Mouse (Mus musculus) splenic B cell, adult 2 months (primary cell): ENCODE measurements around the gene Vmn1r211.
"Not testable (repeated sequence)": the region's sequence is repeated elsewhere in the genome, so short reads cannot be mapped to it uniquely, and the experiment has no call there.

Experiments
- DNase-seq: peaks from one replicate; pipeline ENCODE4 v3.0.0-alpha.2; 2011; ENCODE audit warnings: low read depth, low spot score
- H3K27me3 ChIP-seq: 2 replicates; pipeline ENCODE4 v1.6.1; 2012; ENCODE audit warnings: mild to moderate bottlenecking, low read length, moderate library complexity, mixed read lengths; ENCODE audit not compliant: control insufficient read depth, poor library complexity, insufficient read depth, severe bottlenecking
- H3K36me3 ChIP-seq: 2 replicates; pipeline ENCODE4 v1.6.1; 2012; ENCODE audit warnings: mild to moderate bottlenecking, low read length, moderate library complexity, mixed read lengths; ENCODE audit not compliant: control insufficient read depth, poor library complexity, insufficient read depth, severe bottlenecking

The Vmn1r211 gene

DNA sequence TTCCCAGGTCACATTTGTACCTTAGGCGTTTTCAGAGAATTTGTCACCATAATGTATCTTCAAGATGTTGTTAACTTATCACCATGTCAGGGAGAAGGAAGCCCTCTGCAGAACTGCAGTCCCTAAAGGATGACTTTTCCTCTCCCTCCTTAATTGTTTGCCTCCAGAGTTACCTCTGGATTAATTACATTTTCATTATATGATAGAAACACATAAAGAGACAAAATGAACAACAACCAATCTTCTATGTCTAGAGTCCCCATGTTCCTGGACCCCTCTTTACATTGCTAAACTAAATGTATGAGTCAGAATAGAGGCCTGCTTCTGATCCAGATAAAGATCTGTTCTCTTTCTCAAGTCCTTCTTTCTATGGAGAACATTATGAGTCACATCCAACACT is at the start of gene Vmn1r211:
Gene Vmn1r211, minus strand, starts transcription at position 101 of the 400 bp plus-strand sequence.
- H3K27me3 ChIP-seq = no peaks in the 10 kb centered on the region
- DNase-seq = no peak
- H3K36me3 ChIP-seq = no peaks in the 10 kb centered on the region

DNA sequence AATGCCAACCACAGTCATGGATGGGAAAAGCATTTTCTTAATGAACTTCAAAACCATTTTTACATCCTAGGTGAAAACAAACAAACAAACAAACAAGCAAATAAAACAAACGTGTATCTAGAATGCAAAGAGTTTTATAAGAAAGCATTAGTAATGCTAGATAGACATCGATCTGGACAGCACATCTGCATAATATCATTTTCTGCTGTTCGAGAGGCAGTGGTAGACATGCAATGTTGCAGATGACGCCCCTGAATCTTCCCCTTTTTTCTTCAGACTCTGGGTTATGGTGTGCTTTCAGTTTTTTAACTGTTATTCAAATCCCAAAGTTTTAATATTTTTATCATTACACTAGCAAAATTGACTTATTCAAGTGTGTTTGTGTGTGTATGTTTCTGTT is 26.7 kb upstream of the Vmn1r211 start, which contains the start of gene Vmn1r212:
Gene Vmn1r212, minus strand, starts transcription at position 101 of the 400 bp plus-strand sequence.
- H3K36me3 ChIP-seq = no peaks in the 10 kb centered on the region
- DNase-seq = no peak
- H3K27me3 ChIP-seq = no peaks in the 10 kb centered on the region

DNA sequence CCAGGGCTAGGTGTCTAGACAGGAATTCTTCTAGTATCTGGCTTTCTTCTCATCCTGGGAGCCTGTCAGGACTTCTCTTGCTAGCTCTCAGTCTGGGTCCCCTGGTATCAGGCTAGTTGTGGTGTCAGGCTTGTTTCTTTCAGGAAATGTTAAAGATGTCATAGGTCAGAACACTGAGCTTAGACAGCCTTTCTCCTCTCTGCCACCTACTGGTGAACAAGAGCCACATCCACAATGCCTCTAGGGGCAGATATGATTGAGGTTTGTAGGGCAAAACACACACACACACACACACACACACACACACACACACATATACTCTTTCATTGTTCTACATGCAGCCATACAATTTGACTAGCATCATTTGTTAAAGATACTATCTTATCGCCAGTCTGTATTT is 21.9 kb upstream of the Vmn1r211 start:
- Histone ChIP-seq H3K36me3 (no peaks in the 10 kb centered on the region), H3K27me3 (no peaks in the 10 kb centered on the region)
- no peak for DNase-seq

DNA sequence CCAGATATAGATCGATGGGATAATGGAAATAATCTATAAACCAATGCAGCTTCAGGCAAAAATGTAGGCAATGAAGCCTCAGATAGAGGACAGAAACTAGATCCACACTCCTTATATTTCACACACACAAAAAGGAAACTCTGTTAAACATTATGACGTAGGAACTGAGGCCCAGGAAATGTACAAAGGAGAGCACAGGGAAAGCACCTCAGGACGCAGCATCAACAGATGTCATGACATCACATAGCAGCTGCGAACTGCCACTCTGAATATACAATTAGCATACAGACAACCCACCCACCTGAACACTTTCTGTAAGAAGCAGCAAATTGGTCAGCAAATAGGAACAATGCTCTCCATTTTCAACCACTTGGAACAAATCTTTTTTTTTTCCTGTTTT is 2.6 kb downstream of the Vmn1r211 start:
- no peak for DNase-seq
- no peaks in the 10 kb centered on the region for H3K27me3 ChIP-seq
- no peaks in the 10 kb centered on the region for H3K36me3 ChIP-seq

DNA sequence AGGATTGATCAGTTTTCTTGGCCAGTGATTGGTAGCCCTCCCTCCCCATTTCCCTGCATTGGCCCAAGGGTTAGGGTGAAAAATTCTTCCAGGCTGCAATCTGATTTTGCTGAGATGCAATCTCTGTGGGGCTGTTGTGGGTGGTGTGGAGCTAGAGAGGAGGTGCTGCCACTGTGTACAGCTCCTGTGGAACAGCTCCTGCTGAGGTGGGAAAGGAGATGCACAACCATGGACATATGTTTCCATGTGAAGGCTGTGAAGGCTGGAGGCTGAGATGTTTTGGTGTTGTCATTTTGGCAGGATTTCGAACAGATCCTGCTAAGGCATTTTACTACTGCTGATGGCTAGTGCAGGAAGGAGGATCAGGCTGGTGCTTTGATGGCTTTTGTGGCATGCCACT is 10.6 kb downstream of the Vmn1r211 start:
- H3K36me3 ChIP-seq = no peaks in the 10 kb centered on the region
- no peak for DNase-seq
- no peaks in the 10 kb centered on the region for H3K27me3 ChIP-seq

DNA sequence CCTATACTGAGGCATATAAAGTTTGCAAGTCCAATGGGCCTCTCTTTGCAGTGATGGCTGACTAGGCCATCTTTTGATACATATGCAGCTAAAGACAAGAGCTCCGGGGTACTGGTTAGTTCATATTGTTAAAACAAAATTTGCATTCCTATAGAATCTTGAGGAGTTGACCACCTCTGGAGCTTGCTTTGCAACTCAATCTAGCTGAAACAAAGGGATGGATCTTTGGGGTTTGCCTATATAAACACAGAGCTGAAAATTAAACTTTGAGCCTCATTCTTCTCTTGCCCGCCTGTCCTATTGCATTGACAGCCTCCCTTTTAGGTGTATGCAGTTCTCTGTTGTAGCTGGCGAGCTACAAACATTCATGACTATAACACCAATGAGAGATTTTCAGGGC is 13.1 kb downstream of the Vmn1r211 start:
- H3K27me3 ChIP-seq, DNase-seq: not testable (repeated sequence)

DNA sequence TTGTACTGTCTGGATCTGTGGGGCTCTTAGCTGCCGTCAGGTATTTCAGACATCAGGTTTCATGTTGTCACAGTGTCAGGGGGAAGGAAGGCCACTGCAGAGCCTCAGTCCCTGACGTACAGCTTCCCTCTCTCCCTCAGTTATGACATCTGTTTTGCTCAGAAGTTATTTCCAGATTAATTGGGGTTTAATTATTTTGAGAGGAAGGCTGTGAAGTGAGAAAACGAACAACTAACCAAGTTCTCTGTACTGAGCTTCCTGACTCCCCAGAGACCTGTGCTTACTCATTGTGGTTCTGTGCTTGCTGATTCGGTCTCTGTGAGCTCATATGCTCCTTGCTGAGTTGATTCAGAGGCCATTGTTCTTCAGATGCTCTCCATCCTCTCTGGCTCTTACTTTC is 26.1 kb downstream of the Vmn1r211 start, which contains the start of gene Vmn1r210:
Gene Vmn1r210, minus strand, starts transcription at position 101 of the 400 bp plus-strand sequence.
- H3K27me3 ChIP-seq = no peaks in the 10 kb centered on the region
- no peak for DNase-seq
- no peaks in the 10 kb centered on the region for H3K36me3 ChIP-seq

More for the DNA sequence above, 13.1 kb downstream of the Vmn1r211 start:
- H3K36me3 ChIP-seq = not testable (repeated sequence)

DNA sequence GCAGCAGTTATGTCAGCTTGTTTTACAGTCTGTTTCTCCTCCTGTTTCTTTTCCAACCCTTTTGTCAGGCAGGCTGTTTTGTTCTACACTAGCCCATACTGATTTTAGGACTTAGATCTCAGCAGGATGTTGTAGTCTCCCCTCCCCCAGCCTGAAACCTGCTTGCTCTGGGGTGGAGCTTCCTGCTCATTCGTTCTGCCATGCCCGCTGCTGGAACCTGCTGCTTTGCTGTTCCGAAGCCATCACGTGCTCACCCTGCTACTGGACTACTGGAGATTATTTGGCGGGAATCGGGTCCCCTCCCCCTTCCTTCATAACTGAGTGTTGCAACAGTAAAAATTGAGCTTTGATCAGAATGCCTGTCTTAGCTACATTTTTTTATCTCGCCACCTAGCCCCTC is 28.0 kb downstream of the Vmn1r211 start:
- not testable (repeated sequence) for H3K27me3 ChIP-seq, H3K36me3 ChIP-seq, DNase-seq

DNA sequence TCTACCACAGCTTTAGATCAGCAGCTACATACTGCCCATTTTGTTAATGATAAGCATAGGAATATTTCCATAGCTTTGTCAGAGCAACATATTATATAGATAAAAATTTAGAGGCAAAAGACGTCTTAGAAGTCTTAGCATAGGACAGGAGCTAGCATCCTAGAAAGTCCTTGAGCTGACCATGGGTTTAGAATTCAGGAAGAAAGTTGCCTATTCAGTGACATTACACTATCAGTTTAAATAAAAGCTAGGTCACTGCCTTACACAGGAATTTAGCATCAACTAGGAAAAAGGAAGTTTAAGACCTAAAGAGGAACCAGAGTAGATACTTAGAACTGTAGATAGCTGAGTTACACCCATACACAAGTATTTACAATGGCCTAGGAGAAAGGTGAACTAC is 35.8 kb downstream of the Vmn1r211 start:
- not testable (repeated sequence) for DNase-seq, H3K27me3 ChIP-seq, H3K36me3 ChIP-seq

DNA sequence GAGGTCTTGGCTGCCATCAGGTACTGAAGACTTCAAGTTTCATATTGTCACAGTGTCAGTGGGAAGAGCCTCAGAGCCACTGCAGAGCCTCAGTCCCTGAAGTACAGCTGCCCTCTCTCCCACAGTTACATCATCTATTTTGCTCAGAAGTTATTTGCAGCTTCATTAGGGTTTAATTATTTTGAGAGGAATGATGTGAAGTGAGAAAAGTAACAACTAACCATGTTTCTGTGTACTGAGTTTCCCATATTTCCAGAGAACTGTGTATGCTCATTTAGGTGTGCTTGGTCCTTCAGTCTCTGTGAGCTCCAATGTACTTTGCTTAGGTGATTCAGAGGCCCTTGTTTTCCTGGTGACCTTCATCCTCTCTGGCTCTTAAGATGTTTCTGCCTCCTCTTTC is 47.8 kb downstream of the Vmn1r211 start, which contains the start of gene Vmn1r209:
Gene Vmn1r209, minus strand, starts transcription at position 101 of the 400 bp plus-strand sequence.
- H3K27me3 ChIP-seq, DNase-seq, H3K36me3 ChIP-seq: not testable (repeated sequence)
